Mouse (Mus musculus) G1E-ER4 (cell line): ENCODE data around the gene Dock1. TPM values are rescaled to one million over a fixed set of nuclear protein-coding genes. Genes with fewer than 3 reads are reported as not detected.

Experiments used
- GATA1 ChIP-seq: IDR thresholded peaks from one replicate; pipeline ENCODE4 v1.8.0; 2012; ENCODE audit warnings: low read length, inconsistent platforms
- polyA plus RNA-seq: library from polyadenylated mRNA; stranded (reverse); fragments of >175 nt; gene quantifications from 2 replicates; pipeline ENCODE4 v1.2.3, GENCODE M21; 2012

Gene Dock1
- polyA plus RNA-seq, 1 experiment = not detected

DNA sequence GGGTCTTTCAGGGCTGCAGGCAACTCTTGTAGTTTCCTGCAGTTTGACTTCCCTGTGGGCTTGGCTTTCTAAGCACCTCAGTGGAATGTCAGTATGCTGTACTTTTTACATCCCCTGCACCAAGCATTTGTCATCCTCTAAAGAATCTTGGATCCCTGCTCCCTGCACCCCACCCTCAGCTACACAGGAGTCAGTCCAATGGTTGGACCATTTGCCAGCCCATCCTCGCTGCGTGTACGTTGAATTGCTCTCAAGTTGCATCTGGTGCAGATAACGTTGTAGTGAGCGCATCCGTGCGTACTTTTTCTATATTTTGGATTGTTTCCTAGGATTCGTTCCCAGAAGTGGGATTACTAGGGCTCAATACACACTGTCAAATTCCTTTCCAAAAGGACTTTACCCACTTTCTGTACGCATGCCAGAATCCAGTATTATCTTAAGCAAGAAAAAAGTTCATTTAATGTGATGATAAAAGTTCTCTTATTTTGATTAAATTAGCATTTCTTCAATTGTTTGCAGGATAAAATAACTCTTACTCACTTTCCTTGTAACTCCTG, 351.2 kb downstream of the Dock1 start:
- TF ChIP-seq GATA1 = no peak

DNA sequence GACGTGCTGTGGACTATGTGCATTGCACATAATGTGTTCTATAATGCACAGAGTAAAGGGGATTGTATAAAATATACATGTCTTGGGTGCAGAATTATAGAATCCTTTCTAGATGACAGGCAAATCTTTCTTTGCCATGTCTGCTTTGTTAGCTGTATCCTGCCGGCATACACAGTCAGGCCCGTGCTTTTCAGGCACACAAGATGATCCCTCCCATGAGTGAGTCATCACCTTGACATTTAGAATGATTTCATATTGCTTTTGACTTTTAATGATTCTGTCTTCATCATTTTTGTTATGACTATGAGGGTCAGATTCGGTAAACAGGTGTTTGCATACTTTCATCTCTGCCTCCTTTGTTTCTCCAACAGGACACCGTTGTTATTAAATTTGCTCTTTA, 354.1 kb downstream of the Dock1 start:
- TF ChIP-seq GATA1 = no peak

DNA sequence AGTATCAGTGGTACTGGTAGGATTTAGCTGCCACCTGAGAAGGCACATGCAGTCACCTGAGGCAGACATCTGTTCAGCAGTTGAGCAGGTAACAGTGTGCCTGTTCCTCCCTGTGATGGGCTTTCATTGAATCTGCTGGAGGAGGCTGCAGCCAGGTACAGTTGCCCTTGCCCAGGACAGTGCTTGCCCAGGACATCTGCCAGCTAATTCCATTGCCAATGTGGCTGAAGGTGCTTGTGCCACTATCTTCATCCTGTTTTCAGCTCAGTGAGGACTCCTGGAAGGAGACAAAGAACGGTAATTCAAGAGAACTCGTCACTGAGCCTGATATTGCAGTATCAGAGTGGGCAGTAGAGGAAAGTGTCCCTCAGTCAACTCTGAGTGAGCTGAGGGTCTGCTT, 358.3 kb downstream of the Dock1 start:
- TF ChIP-seq GATA1 = no peak

DNA sequence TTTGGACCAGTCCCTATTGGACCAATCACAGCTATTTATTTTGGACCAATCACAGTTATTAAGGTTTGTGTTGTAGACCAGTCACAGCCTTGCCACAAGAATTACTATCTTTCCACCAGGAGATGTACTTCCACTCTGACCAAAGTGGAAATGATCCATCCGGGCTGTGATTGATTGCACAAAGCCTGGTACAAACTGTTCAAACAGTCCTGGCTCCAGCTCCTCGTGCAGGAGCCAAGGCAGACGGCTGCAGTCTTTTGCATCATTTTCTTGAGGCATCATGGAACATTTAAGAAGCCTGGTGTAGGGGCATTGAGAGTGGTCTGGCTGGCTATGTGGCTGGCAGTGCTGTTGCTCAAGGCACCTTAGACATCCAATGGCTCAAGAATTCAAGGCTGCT, 358.7 kb downstream of the Dock1 start:
- no peak for TF ChIP-seq GATA1

DNA sequence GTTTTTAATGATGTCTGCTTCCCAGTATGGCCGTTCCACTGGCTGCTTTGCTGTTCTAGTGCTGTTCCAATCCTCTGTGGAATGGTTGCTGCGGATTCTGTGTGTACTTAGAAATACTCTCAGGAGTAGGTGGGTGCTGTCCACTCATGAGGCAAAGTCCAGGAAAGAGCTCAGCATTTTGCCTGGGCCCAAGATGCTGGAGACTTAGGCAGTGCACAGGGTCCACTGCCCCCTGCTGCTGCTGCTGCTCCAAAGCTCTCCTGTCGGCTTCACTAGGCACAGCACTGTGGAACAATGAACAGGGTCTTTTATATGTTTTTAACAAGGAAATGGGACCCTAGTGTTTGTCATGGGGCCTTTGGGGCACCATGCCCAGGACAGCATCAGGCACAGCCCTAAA, 361.0 kb downstream of the Dock1 start:
- no peak for TF ChIP-seq GATA1

DNA sequence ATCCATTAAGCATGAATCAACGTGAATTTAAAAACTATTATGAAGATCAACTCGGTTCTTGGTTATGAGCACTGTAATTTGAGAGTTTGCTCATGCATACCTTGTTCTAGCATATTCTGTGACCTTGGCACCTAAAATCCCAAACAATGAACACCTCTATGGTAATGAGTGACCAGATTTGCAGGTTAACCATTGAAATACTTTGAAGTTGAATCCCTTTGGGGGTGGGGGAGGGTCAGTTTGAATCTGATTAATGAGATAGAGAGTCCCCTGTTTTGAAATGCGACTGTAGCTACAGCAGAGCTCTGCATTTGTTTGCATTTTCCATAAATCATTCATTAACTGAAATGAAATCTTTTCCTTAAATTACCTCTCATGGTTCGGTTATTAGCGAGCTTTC, 364.4 kb downstream of the Dock1 start:
- no peak for TF ChIP-seq GATA1

DNA sequence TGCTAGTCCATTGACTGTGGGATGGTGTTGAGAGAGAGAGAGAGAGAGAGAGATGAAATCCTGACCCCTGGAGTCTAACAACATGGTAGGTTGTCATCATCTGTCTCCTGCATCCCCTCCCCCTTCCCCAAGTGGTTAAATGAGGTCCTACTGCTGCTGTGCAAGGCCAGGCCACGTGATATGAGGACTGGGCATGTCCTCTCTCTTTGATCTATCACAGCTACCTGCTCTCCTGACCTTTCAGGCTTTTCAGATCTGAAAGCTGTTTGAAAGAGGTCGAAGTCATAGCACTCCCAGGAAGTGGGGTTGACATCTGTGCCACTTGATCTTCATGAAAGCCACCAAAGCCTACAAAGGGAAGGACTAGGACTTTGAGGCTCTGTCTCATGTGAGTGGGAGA, 365.2 kb downstream of the Dock1 start:
- no peak for TF ChIP-seq GATA1

DNA sequence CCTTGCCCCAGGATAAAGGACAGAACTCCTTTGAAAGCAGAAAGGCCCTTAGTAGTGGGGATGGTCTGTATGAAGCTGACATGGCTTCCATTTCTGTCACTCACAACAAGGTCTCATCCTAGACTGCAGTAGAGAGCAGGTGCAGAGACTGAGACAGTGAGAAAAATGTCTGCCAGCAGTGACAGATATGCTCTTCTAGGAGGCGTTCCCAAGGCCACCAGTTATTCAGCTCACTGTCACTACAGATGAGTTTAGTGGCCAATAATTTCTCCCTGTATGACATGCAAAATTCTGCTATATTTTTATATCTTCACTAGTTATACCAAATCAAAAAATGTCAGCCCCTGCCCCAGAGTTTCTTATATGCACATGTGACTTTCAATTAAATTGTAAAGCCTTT, 368.5 kb downstream of the Dock1 start:
- TF ChIP-seq GATA1 = no peak

DNA sequence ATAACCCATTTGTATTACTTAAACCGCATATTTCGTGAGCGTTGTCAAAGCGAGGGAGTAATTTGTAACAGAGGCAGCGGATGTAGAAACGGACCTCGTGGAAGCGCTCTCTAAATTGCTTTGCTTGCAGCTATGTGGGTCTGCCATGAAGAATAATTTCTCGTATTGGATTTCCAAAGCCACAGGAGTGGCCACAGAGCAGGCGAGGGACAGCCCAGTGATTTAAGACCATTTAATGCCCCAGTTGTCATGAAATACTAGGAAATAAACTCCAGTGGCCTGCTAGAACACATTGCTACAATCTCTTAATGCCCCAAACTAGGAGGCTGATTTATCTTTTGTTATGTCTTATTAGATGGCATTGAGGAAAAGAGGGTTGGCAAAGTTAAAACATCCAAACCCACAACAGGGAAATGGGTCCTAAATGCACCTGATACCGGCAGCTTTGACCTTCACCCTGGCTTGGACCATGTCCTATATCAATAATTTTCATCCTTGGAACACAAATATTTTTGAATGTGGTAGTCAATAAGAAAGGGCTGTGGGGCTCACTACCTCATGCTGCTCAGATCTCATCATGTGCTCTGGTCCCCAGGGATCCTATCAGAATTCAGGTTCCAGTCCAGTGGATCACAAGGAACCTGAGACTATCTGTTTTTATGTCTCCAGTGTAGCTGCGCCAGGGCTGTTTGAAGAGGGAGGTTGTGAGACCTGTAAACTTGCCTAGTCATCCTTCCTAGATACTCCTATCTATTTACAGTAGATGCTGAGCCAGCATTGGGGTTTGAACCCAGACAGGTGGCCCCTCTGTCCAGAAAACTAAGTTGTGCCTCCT, 373.7 kb downstream of the Dock1 start:
- TF ChIP-seq GATA1 = no peak

DNA sequence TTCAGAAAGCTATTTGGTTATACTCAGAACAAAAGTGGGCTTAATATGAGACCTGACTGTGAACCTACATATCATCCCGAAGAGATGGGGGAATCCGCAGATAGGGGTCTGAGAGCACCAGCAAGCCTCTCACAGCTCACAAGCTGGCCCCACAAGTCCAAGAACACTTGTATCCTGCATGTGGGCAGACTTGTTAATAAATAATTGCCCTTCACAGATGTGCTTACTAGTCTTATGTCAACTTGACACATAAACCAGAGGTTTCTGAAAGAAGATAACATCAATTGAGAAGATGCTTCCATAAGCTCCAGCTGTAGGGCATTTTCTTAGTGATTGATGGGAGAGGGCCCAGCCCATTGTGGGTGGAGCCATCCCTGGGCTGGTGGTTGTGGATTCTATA, 379.0 kb downstream of the Dock1 start:
- no peak for TF ChIP-seq GATA1

DNA sequence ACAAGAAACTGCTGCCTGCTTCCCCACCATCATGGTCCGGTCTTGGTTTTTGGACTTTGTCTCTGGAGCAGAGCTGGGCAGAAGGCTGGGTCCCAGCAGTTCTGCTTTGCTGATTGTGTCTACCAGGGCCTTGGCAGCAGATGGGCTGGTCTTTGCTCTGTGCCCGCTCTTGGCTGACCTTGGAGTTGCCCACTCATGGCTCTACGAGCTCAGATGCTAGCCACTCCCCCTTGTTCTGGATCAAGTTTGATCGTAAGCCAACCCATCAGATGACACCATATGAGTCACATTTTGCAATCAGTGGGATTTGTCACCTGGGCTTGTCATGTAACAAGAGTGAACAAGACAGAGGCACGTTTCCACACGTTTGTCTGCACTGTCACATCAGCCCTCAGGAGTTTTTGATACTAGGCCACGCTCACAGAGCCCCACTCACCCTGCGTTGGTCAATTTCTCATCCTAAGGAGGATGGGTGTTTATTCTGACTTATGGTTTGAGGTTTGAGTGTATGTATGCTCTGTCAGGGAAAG, 382.8 kb downstream of the Dock1 start:
- TF ChIP-seq GATA1 = no peak

DNA sequence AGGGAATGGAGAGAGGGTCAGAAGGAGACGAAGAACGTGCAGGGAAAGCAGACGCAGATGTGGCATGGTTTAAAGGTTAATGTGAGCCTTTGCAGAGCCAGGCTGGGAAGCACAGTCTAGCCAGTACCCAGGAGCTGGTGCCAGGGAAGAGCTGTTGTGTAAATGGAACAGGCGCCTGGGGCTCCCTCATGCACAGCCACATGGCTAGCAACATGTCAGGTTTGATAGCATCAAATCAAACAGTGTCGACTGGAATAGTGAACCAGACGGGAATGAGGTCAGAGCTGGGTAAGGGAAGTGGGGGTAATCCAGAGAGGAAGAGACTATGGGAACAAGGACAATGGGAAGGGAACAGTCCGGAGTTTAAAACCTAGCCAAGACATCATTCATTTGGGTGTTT, 384.2 kb downstream of the Dock1 start:
- no peak for TF ChIP-seq GATA1

DNA sequence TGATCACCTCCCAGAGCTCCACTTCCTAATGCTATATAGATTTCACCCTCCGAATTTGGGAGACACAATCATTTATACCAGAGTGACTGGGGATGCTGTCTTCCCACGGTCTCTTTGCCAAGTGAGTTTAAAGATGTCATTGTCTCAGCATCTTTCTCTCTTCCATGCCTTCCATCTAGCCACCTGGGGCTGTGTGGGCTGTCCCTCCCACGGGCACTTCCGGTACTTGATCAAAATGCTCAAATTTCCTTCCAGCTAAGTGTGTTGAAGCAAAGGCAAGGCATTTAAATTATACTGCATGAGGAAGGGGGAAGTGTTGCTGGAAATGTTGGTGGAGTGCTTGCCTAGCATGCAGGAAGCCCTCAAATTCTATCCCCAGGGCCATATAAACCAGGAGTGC, 388.6 kb downstream of the Dock1 start:
- no peak for TF ChIP-seq GATA1

DNA sequence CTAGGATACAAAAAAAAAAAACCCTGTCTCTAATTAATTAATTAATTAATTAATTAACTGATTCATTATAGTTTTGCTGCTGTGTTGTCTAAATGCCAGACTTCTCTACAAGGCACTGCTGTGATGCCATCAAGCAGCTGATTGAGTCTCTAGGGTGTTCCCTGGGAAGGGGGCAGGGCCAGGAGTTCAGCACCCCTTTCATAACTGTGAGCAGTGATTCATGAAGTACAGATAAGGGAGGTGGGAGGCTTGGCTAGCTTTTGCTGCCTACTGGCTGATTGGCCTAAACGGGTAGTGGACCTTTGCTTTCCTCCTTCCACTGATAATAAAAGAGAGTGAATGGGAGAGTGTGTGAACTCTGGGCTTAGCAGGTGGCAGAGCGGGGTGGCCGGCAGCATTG, 389.1 kb downstream of the Dock1 start:
- no peak for TF ChIP-seq GATA1

DNA sequence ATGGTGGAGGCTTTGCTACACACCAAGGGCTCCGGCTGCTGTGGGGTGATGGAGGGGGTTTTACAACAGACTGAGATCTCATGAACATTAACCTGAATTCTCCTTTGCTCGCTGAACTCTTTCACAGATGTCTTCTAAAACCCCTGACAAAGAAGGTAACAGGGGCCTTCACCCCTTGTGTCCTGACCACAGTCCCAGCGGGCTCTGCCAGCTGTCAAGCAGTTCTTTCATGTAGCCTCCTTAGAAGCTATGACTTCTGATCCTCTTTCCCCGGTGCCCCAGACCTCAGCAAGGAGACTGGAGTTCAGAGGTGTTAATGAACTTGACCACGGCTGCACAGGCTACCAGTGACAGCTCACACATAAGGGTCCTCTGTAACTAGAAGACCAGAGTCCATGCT, 393.4 kb downstream of the Dock1 start:
- TF ChIP-seq GATA1 = no peak

DNA sequence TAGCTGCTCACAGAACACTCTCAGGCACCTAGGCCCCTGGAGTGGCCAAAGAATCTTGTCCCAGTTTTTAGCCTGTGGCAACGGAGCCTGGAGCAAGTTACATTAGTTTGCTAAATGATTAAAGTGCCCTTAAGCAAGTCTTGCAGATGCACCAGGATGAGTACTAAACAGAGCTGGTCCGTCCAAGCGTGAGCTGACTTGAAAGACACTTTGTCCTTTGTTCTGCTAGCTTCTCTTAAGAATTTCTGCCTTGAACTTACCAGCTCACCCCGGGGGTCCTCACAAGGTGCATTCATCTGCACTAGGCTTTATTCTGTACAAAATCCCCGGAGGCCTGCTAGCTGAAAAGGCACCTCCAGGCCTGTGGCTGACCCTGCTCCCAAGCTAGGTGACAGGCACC, 394.8 kb downstream of the Dock1 start:
- no peak for TF ChIP-seq GATA1

DNA sequence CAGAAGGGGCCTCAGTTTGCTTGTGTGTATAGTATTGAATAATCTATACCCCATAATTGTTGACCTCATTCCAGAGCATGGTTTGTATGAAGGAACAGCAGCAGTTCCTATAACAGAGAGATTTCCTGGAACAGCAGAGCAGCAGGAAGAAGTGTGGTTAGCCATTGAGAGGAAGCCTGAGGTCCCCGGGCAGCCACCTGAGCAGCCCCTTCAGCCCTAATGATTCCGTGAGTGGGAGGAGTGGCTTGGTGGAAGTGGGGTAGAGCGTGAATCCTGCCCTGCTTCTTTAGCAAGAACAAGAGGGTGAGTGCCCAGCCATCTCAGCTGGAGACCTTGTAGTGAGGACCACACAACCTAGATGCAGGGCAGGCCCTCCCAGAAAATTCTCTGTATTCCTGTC, 398.4 kb downstream of the Dock1 start:
- TF ChIP-seq GATA1 = no peak
